Mouse (Mus musculus): ENCODE data around the gene Scgb1b18. TPM values are rescaled to one million over a fixed set of nuclear protein-coding genes. Genes with fewer than 3 reads are reported as not detected.
"Not testable (repeated sequence)": the region's sequence is repeated elsewhere in the genome, so short reads cannot be mapped to it uniquely, and the experiment has no call there.

Gene Scgb1b18
- total RNA-seq (2017), result not detected in 2 replicates

- ATAC-seq (ENCODE audit: extremely low read depth, insufficient number of reproducible peaks, low FRiP score, poor library complexity, severe bottlenecking), result not testable (repeated sequence)
Observed at GRCm38 (mm10) chr7:33185268-33185667, at the start of gene Scgb1b18. Gene Scgb1b18 (plus strand): TSS chr7:33185568.

GRCm38 (mm10) chr7:33173764-33174163 is 11.6 kb upstream of the Scgb1b18 start, which contains the start of gene Scgb2b18:
Gene Scgb2b18 (minus strand): TSS chr7:33173864.
- not testable (repeated sequence) for ATAC-seq (ENCODE audit: extremely low read depth, insufficient number of reproducible peaks, low FRiP score, poor library complexity, severe bottlenecking)

Other genes with a start within 250 kb of the Scgb1b18 start
- not detected in 2 replicates for gene Scgb2b17, start 129.0 kb upstream of the Scgb1b18 start, total RNA-seq (2017)
- gene Scgb1b17, start 122.1 kb upstream of the Scgb1b18 start, total RNA-seq (2017), result not detected in 2 replicates
- not detected in 2 replicates for gene Scgb2b18, start 11.7 kb upstream of the Scgb1b18 start, total RNA-seq (2017)
- not detected in 2 replicates for gene Scgb2b19, start 94.8 kb downstream of the Scgb1b18 start, total RNA-seq (2017)
- gene Scgb1b19, start 101.7 kb downstream of the Scgb1b18 start, total RNA-seq (2017), result not detected in 2 replicates
- not detected in 2 replicates for gene Scgb2b20, start 180.8 kb downstream of the Scgb1b18 start, total RNA-seq (2017)
- not detected in 2 replicates for gene Scgb1b20, start 187.7 kb downstream of the Scgb1b18 start, total RNA-seq (2017)